Mouse (Mus musculus) kidney, adult 18-20 months (tissue): ENCODE results near the gene Caly.

ENCODE experiments used
- DNase-seq: peaks from one replicate; pipeline ENCODE4 v3.0.0; 2021

The Caly gene

DNA sequence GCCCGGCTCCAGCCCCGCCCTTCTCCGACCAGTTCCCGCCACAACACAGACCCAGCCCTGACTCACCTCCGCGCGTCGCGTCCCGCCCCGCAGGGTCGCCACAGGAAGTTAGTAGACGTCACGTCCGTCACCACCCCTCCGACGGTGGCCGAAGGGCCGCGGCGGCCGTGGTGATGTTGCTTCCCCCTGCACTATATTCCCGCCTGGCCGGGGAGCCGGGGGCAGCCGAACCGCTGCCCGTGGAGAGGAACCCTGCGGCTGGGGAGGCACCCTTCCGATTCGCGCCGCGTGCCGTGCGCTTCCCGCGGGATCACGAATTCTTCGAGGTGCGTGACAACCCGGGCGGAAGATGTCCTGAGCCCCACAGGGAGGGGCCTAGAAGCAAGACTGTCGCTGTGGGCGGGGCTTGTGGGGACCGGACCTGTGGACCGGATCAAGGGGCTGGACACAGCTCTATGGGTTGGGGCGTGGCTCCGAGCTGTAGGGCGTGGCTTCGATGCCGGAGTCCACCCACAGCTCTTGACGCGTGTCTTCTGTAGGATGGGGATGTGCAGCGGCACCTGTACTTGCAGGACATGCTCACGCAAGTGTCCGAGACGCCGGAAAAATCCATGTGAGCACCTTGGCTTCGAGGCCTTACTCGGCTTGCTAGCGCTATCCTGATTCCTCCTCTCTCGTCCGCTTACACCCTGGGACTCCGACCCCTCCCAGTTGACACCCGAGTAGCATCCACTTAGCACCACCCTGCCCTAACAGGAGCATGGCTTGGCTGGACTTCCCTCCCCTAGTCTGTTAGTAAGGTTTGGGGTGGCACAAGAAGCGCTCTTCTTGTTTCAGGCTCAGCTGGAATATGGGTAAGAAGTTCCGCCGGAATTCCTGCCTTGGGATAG lies 45.8 kb downstream of the Caly start, which contains the start of the genes Zfp511 and Tubgcp2:
Gene Zfp511 (plus strand): TSS at position 111 of the 890 bp plus-strand sequence.
Gene Tubgcp2 (minus strand): TSS at position 389 of the 890 bp plus-strand sequence.
- peak; percentile 98 for DNase-seq

DNA sequence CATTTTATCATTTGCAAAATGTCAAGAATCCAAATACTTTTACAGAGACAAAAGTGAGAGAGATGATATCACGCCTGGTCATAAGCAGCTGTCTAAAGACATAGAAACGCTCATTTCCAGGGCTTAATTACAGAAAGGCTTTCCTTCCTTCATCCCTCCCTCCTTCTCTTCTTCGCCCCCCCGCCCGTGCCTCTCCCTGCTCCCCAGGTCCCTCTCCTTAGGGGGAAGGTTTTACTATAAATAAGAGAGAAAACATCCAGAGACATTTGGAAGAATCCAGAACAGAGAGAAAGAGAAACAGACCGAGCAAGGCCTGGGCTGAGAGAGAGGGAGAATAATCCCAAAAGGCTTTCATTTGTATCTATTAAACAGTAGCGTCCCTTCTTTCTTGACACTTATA lies 46.9 kb downstream of the Caly start:
- no peak for DNase-seq

DNA sequence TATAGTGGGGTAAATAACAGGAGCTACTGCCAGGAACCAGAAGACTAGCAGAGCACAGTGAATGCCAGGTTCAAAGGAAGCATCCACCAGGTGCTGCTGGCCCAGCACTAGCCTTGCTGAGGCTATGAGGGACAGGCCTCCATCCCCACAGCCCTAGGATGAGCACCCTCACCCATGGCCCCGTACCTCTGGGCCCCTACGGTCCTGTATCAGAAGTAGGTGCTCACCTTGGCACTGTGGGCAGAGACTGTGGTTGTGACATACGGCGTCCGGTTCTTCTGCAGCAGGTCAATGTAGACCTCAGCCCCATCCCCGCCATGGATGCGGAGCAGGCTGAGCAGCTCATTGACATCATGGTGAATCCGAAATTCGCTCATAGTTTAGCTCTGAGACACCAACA lies 49.0 kb downstream of the Caly start:
- no peak for DNase-seq

DNA sequence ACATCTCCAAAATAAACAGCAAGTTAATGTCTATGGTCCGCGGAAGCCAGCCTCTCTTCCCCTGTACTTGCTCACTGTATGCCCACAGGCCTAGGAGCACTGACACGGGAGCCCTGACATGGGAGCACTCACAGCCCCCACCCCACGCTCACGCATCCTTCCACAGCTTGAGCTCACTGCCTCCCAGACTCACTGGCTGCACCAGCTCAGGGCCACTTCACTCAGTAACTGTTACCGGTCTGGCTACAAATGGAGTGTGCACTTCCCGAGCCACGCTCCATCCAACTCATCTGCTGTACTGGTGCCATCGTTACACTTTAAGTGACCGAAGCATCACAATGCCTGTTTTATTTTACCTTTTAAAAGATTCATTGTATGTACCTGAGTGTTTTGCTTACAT lies 50.0 kb downstream of the Caly start:
- DNase-seq: no peak

DNA sequence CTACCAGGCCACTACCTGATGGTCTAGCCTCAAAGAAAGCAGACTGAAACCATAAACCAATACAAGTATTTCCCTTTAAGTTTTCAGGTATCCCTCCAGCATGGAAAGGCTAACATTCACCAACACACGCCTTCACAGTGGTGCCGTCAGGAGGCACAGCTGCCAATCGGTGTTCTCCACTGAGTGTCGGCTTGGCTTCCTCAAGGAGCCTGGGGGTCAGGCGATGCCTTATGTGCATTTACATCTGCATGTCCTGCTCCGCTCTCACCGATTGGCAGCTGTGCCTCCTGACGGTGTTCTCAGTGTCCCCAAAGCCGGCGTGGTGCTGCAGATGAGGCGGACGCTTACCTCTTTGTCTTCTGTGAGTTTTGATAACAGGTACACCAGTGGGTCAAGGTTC lies 50.6 kb downstream of the Caly start:
- DNase-seq: no peak
